Mouse (Mus musculus): ENCODE results near the gene Hexim2.

Gene Hexim2

DNA sequence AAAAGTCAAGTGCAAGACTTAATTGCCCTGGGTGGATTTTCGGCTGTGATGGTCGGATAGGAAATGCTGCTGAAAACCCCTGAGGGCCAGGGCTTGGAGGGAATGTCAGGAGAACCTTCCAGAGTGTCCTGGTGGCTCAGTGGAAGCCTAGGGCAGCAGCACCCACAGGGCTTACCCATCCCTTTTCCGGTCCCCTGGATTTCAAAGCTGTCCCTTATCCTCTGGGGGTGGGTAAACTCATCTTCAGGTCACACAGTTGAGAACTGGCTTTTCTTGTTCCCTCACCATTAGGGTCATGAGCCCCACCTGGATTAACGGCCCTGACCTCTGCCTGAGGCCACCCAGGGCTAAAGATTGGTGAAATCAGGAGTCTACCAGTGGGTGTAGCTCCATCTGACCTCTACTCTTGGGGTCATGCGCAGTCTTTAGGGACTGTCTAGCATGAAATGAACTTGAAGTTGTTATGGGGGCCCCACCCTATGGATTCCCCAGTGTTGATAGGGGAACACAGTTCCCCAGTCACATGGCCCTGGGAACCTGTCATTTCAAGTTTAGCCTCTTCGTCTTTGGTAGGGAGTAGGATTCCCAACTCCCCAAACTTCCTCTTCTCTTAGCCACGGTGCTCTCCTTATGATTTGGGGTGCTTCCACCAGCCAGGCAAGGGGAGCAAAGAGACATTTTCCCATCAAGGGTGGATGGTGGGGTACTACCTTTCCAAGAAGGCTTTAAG, 41.0 kb downstream of the Hexim2 start:
- no peak for DNase-seq (ENCODE audit: low read depth)

DNA sequence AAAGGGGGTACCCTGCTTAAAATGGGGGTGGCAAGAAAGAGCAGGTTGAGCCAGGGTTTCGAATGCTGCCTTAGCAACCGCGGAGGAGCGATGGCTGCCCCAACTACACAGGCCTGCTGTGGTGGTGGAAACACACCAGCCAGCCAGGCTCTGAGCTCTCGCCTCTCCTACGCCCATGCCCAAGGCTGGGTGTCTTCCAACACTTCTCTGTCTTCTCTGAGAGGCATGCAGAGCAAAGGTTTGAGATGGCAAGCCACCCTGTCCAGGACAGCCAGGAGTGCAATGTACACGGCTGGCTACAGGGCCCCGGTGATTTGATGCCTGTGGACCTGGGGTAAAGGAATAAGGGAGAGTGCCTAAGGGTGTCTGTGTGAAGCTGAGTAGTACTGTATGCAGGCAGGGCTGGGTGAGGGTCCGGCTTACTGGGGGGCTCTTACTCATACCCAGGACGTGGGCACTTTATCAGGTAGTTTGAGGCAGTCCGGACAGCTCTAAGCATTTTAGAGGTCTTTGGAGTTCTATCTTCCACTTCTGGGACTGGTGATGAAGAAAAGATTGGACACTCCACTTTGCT, 41.6 kb downstream of the Hexim2 start:
- no peak for DNase-seq (ENCODE audit: low read depth)

DNA sequence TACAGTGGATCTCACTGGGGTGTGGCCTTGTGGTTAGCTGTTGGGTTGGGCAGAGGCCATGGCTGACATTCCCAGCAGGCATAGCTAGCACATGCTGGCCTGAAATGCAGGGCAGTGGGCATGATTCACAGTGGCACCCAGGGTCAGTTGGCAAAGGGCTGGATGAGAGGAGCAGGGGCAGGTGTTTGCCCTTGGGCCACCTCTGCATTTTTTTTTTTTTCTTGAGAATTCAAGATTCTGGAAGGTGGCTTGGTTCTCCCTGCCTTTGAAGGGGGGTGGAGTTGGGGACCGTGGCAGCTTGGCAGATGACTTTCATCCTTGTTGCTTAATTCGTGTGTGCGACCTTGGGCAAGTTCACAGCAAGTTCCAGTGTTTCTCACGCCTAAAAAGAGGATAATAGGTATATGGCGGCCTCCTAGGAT, 42.2 kb downstream of the Hexim2 start:
- DNase-seq (ENCODE audit: low read depth), result no peak

DNA sequence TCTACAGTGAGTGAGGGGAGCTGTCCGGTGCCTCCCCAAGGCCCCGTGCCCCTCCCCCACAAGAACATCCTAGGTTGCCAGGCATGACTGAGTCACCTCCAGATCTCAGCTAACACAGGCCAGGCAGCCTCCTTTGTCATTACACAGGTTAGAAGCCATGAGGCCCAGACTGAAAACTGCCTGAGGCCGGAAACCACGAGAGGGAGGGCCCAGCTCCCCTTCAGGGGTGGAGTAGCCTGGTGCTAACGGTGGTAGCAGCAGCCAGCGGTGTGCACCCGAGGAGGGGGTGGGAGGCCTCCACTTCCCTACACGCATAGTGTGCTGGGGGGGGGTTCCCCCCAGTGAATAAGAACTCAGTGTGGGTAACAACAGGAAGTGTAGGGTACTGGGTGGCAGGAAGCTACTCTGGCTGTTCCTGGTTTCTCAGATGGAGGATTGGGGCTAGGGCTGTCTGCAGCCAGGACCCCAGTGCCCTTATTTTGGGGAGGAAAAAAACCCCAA, 42.7 kb downstream of the Hexim2 start:
- DNase-seq (ENCODE audit: low read depth), result no peak

DNA sequence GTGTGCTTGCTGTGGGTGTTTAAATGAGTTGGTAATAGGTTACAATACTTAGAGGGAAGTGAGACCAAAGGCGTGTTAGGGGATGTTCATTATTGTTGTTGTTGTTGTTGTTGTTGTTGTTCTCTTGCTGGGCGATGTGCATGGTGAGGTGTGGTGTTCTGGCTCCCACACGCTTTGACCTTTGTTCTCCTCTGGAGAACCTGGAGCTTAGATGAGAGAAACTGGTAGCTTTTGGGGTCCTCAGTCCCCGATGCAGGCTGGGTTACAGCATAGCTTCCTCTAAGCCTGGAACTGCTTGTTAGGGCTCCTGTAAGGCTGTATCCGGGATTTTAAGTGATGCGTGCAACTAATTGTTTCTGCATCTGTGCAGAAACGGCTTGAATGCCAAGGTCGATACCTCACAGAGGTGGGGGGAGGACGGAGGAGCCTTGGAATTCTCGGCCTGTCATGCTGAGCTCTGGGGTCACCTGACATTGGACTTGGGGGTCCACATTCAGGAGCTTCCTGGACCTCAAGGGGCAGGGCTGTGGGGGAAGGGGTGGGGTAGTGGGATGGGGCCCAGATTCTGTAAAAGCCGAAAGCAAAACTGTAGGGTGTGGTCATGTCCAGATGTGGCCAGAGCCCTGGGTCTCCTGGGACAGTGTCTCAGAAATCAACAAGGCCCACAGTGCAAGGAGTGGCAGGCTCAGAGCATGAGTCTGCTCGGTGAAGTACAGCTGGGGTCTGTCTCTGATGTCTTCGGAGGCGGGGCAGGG, 43.6 kb downstream of the Hexim2 start:
- DNase-seq (ENCODE audit: low read depth), result no peak

DNA sequence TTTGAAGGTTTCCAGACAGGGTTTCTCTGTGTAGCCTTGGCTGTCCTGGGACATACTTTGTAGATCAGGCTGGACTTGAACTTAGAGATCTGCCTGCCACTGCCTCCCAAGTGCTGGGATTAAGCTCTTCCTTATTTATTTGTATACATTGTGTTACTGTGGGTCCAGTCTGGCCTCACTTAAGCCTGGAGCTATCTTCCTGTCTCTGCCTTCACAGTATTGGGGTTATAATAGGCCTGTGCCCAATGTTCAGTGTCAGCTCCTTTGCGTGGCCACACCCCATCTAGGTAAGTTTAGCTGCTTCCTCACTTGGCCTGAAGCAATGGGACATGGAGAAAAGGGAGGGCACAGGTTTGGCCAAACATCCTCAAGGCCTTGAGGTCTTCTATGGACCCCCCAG, 44.3 kb downstream of the Hexim2 start:
- DNase-seq (ENCODE audit: low read depth), result no peak

DNA sequence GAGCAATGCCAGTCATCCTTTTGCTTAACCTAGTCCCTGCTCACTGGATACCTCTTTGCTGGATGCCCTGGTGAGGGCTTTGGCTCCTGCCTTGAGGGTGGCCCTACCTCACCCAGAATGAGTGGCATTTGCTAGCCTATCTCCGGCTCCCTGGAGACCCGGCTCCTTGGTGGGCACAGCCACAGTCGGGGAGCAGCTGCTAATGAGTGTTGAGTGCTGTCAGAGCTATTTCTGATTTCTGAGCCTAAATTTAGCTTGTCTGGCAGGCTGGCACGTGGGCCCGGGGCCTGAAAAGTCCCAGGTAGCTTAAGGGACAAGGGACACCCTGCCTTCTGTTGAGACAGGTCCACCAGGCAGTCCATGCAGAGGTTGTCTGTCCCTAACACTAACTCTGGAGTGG, 45.0 kb downstream of the Hexim2 start:
- DNase-seq (ENCODE audit: low read depth), result no peak

DNA sequence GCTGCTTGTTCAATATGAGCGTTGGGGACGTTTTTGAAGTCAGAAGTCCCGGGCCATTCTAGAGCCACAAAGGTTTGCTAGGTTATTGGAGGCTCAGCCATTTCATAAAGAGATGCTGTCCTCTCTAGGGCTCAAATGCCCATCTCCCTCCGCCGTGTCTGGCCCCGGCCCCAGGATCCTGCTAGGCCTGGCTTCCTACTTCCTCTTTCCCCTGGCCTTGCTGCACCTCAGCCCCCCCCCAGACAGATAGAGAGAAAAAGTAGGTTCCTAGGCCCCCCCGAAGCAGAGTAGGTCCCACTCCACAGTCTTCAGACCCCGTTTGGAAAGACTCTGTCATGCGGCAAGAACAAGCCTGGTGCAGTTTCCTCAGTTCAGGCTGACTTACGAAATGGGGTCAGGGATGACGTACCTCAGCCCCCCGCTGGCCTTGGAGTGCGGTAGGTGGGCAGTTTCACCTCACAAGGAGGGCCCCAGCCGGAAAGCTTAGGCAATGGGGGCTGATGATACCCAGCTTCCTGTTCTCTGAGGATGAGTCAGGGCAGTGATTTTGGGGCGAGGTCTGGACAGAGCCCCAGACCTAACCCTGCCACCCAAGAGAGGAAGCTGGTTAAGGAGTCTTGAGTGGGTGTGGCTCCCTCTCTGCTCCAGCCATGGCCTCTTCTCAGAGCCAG, 45.7 kb downstream of the Hexim2 start:
- DNase-seq (ENCODE audit: low read depth), result no peak

DNA sequence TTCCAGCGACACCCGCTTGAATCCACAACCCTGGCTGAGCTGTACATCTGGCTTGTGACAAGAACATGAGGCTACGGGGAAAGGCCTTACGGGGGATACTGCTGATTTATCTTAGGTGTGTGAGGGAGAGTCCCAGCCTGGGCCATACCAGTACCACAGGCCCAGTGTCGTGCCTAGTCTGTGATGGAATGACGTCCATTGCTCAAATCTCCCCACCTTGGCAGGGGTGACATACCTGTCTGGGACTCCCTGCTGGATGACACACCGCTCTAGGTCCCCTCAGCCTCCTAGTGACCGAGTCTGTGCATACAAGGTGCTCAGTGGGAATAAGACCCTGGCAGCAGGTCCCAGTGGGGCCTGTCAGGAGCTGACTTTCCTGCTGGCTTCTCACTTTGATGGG, 46.5 kb downstream of the Hexim2 start:
- DNase-seq (ENCODE audit: low read depth), result no peak

DNA sequence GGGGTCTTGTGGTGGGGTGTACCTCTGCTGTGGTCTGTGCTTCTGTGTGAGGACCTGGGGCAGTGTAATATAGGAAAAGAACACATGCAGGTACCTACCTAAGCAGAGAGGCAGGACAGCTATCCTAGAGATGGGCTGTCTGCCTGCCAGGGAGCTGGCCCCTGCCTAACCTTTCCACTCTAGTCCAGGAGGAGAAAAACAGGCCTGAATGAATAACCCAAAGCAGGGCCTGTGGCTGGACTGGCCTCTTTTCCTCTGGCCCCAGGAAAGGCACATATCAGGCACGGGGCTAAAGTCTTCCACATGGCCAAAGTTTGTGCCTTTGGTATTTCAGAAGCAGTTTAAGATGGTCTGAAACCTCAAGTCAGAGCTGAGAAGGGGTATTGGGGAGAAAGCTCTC, 48.2 kb downstream of the Hexim2 start:
- DNase-seq (ENCODE audit: low read depth), result no peak

DNA sequence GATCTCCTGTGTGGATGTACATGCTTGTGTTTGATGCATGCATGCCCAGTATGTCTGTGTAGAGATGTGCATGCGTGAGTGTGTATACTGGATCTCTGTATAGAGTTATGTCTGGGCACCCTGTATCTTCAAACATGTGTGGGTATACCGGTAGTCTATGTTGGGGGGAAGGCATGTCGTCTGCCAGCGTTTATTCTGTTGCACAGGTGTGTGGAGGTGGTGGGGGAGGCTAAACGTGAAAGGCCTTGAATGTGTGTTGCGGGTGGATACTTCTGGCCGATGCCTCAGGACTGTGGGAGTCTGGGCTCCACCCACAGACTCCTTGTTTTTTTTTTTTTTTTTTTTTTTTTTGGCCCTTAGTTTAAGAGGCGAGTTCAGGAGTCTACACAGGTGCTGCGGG, 49.1 kb downstream of the Hexim2 start:
- DNase-seq (ENCODE audit: low read depth), result no peak

DNA sequence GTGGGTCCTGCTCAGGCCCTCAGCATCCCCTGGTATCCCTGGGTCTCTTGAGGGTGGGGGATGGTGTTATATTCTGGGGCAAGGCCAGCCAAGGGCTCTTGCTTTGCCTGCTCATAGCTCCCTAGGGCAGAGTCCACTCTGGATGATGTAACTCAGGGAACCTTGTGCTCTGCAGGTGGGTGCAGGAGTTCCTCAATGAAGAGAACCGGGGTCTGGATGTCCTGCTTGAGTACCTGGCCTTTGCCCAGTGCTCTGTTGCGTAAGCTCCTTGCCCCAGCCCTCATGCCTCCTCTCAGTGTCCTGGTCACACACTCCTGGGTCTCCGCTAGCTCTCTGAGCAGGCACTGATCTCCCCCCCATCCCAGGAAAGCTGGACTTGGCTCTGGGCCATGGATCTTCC, 49.7 kb downstream of the Hexim2 start:
- no peak for DNase-seq (ENCODE audit: low read depth)

DNA sequence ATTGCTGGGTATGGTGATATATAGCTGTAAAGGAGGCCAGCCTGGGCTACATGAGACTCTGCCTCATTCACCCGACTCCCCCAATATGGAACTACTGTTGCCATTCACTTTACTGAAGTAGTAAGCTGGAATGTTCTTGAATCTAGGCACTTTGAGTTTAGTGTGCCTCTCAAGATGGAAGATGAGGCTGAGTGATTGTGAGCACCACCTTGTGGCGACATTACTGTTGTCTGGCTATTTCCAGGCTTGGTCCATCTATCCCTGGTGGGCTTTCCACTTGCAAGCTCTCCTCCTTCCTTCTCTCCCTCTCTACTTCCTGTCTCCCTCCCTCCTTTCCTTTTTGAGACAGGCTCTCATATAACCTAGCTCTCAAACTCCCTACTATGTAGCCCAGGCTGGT, 52.7 kb downstream of the Hexim2 start:
- peak; percentile 13 for DNase-seq (ENCODE audit: low read depth)
